Mouse (Mus musculus) fibroblast of lung, adult 2 months (primary cell): ENCODE data around the gene Fkbp5.
A peak's percentile ranks its signal among the peaks of the same experiment; 100 is the strongest.
"Not testable (repeated sequence)": the region's sequence is repeated elsewhere in the genome, so short reads cannot be mapped to it uniquely, and the experiment has no call there.

Experiments used
- DNase-seq: peaks from one replicate; pipeline ENCODE4 v3.0.0-alpha.2; 2011; ENCODE audit warnings: low read depth

Gene Fkbp5

GRCm38 (mm10) chr17:28419636-28420035 lies 97.7 kb downstream of the Fkbp5 start:
- DNase-seq = no peak

GRCm38 (mm10) chr17:28418954-28419353 lies 98.4 kb downstream of the Fkbp5 start:
- no peak for DNase-seq

GRCm38 (mm10) chr17:28418481-28418880 lies 98.8 kb downstream of the Fkbp5 start:
- DNase-seq = not testable (repeated sequence)

- no peak for DNase-seq
Observed at GRCm38 (mm10) chr17:28417771-28418170, 99.6 kb downstream of the Fkbp5 start.

- DNase-seq = no peak
Observed at GRCm38 (mm10) chr17:28415271-28415670, 102.1 kb downstream of the Fkbp5 start.

- no peak for DNase-seq
Observed at GRCm38 (mm10) chr17:28411381-28411960, 105.9 kb downstream of the Fkbp5 start.

GRCm38 (mm10) chr17:28410731-28411130 lies 106.6 kb downstream of the Fkbp5 start:
- no peak for DNase-seq

- DNase-seq = no peak
Observed at GRCm38 (mm10) chr17:28408251-28408918, 108.9 kb downstream of the Fkbp5 start.

GRCm38 (mm10) chr17:28407418-28408250 lies 109.7 kb downstream of the Fkbp5 start:
- peak; percentile 60 for DNase-seq

- no peak for DNase-seq
Observed at GRCm38 (mm10) chr17:28406471-28406870, 110.9 kb downstream of the Fkbp5 start.

- DNase-seq = not testable (repeated sequence)
Observed at GRCm38 (mm10) chr17:28404745-28405144, 112.6 kb downstream of the Fkbp5 start.

- DNase-seq = no peak
Observed at GRCm38 (mm10) chr17:28404301-28404700, 113.0 kb downstream of the Fkbp5 start.

GRCm38 (mm10) chr17:28394994-28395393 lies 122.3 kb downstream of the Fkbp5 start:
- DNase-seq = no peak

GRCm38 (mm10) chr17:28394051-28394765 lies 123.1 kb downstream of the Fkbp5 start:
- DNase-seq = peak; percentile 36

- no peak for DNase-seq
Observed at GRCm38 (mm10) chr17:28391568-28392432, 125.5 kb downstream of the Fkbp5 start.

- no peak for DNase-seq
Observed at GRCm38 (mm10) chr17:28388534-28388933, 128.8 kb downstream of the Fkbp5 start.

GRCm38 (mm10) chr17:28386150-28386905 lies 131.0 kb downstream of the Fkbp5 start:
- no peak for DNase-seq

- no peak for DNase-seq
Observed at GRCm38 (mm10) chr17:28384298-28384697, 133.0 kb downstream of the Fkbp5 start.

- no peak for DNase-seq
Observed at GRCm38 (mm10) chr17:28380255-28380654, 137.1 kb downstream of the Fkbp5 start.

GRCm38 (mm10) chr17:28375592-28376061 lies 141.7 kb downstream of the Fkbp5 start:
- DNase-seq = no peak
